In genomic region chr9:57521056-57521911, GRCm38 (mm10) we compare ENCODE assay signal across 8 mouse cellular contexts. TPM values are rescaled to one million over a fixed set of nuclear protein-coding genes. Genes with fewer than 3 reads are reported as not detected.
DNase-seq lines count a peak whose midpoint lies in the region; ATAC-seq and TF ChIP-seq lines count a peak whose summit lies in the region.

Cox5a (plus strand) TSS chr9:57521274.

- peaks cover 32% of the 10 kb centered on the region for H3K79me2 ChIP-seq in liver, adult 2 months (ENCODE audit: control insufficient read depth, insufficient read depth, low read length)
- H3K79me2 ChIP-seq in myocyte (ENCODE audit: control insufficient read depth, insufficient read depth), result peaks cover 47% of the 10 kb centered on the region

- peaks cover 19% of the 10 kb centered on the region for H3K4me1 ChIP-seq in heart, embryonic 10.5 days
- H3K4me1 ChIP-seq in kidney, embryonic 16.5 days (ENCODE audit: insufficient read depth, low read length), result peaks cover 28% of the 10 kb centered on the region
- H3K4me1 ChIP-seq in liver, adult 2 months (ENCODE audit: control insufficient read depth, insufficient read depth, low read length), result peaks cover 29% of the 10 kb centered on the region

- no peak for TF ChIP-seq CTCF in liver, adult 2 months (IDR thresholded peaks at IDR 0.05; ENCODE audit: low read depth, low read length)

- H3K9me3 ChIP-seq in heart, embryonic 10.5 days, result no peaks in the 10 kb centered on the region
- H3K9me3 ChIP-seq in kidney, embryonic 16.5 days (ENCODE audit: low read length), result no peaks in the 10 kb centered on the region

- no peaks in the 10 kb centered on the region for H3K27me3 ChIP-seq in heart, embryonic 10.5 days (ENCODE audit: insufficient read depth, poor library complexity, severe bottlenecking)
- no peaks in the 10 kb centered on the region for H3K27me3 ChIP-seq in kidney, embryonic 16.5 days (ENCODE audit: insufficient read depth, low read length)
- H3K27me3 ChIP-seq in liver, adult 2 months (ENCODE audit: control insufficient read depth, insufficient read depth, low read length), result no peaks in the 10 kb centered on the region
- no peaks in the 10 kb centered on the region for H3K27me3 ChIP-seq in myocyte (ENCODE audit: control insufficient read depth, insufficient read depth, insufficient read length)
- no peaks in the 10 kb centered on the region for H3K27me3 ChIP-seq in splenic B cell, adult 2 months (ENCODE audit: control insufficient read depth, insufficient read depth, low read length, poor library complexity, severe bottlenecking)

- H3K9ac ChIP-seq in kidney, embryonic 16.5 days (replicated peaks; ENCODE audit: low read length), result peak within 1 kb of the TSS; percentile 97
- peak within 1 kb of the TSS; percentile 93 for H3K9ac ChIP-seq in liver, adult 2 months (ENCODE audit: low read depth, low read length)

- peak within 1 kb of the TSS; percentile 71 for H3K4me2 ChIP-seq in kidney, embryonic 16.5 days (replicated peaks; ENCODE audit: low read depth, low read length)
- peak within 1 kb of the TSS; percentile 87 for H3K4me2 ChIP-seq in myocyte (ENCODE audit: low read depth)

- peak; percentile 90 for DNase-seq in B cell, adult 2 months
- peak; percentile 98 for DNase-seq in brain, adult 2 months (ENCODE audit: low read depth, low spot score)
- DNase-seq in heart, embryonic 10.5 days (ENCODE audit: low spot score), result peak; percentile 96
- peak; percentile 81 for DNase-seq in liver, adult 2 months (ENCODE audit: extremely low read depth, low read depth, low spot score)
- peak; percentile 94 for DNase-seq in splenic B cell, adult 2 months (ENCODE audit: low read depth, low spot score)

- peak; percentile 92 for TF ChIP-seq POLR2A in liver, adult 2 months (IDR thresholded peaks at IDR 0.05; ENCODE audit: extremely low read depth, insufficient read depth, low read length)
- TF ChIP-seq POLR2A in myocyte (IDR thresholded peaks at IDR 0.05; ENCODE audit: insufficient read length, low read depth), result peak; percentile 100

- no peaks in the 10 kb centered on the region for H3K36me3 ChIP-seq in heart, embryonic 10.5 days
- no peaks in the 10 kb centered on the region for H3K36me3 ChIP-seq in kidney, embryonic 16.5 days (ENCODE audit: insufficient read depth, low read length)
- peaks cover 4% of the 10 kb centered on the region; the same call in 1 of the 2 replicates for H3K36me3 ChIP-seq in liver, adult 2 months (ENCODE audit: control insufficient read depth, insufficient read depth, low read length)
- no peaks in the 10 kb centered on the region for H3K36me3 ChIP-seq in myocyte (ENCODE audit: control insufficient read depth, insufficient read depth)
- H3K36me3 ChIP-seq in splenic B cell, adult 2 months (ENCODE audit: control insufficient read depth, insufficient read depth, low read length, poor library complexity, severe bottlenecking), result no peaks in the 10 kb centered on the region

- ATAC-seq in erythroblast, adult 5-6 weeks (replicated peaks; ENCODE audit: low FRiP score, poor library complexity, severe bottlenecking), result peak; percentile 91
- ATAC-seq in kidney, embryonic 16.5 days (ENCODE audit: low FRiP score, low TSS enrichment), result peak; percentile 98

- H3K27ac ChIP-seq in heart, embryonic 10.5 days, result peak within 1 kb of the TSS; percentile 93
- peak within 1 kb of the TSS; percentile 94 for H3K27ac ChIP-seq in kidney, embryonic 16.5 days (ENCODE audit: low read length)
- peak within 1 kb of the TSS; percentile 97 for H3K27ac ChIP-seq in liver, adult 2 months (replicated peaks; ENCODE audit: insufficient read depth, low read depth, low read length)

- H3ac ChIP-seq in myocyte (ENCODE audit: control insufficient read depth, insufficient read length), result peak within 1 kb of the TSS; percentile 98

- H3K4me3 ChIP-seq in heart, embryonic 10.5 days, result peak within 1 kb of the TSS; percentile 76
- H3K4me3 ChIP-seq in kidney, embryonic 16.5 days (ENCODE audit: low read length), result peak within 1 kb of the TSS; percentile 98
- peak within 1 kb of the TSS; percentile 77 for H3K4me3 ChIP-seq in liver, adult 2 months (ENCODE audit: insufficient read depth, low read depth, low read length)
- H3K4me3 ChIP-seq in myocyte, result peak within 1 kb of the TSS; percentile 79

- WGBS in heart, embryonic 10.5 days, result under 1% methylated on average over 95 of the region's 95 CpGs
- under 1% methylated on average over 95 of the region's 95 CpGs for WGBS in kidney, embryonic 16.5 days
- under 1% methylated on average over 95 of the region's 95 CpGs for WGBS in liver, adult 2 months

TF ChIP-seq in myocyte, 11 proteins besides CTCF, POLR2A, EP300 and RAD21:
- TF ChIP-seq USF1 (IDR thresholded peaks at IDR 0.05; ENCODE audit: low read depth), result no peak
- peak in 1 of 3 experiments; percentile 6 for TF ChIP-seq MYOG (IDR thresholded peaks at IDR 0.05; ENCODE audit: control insufficient read depth in 1 of 3, insufficient read depth in 1 of 3, insufficient read length in 2 of 3, low read depth in 2 of 3)
- peak; percentile 61 for TF ChIP-seq SRF (IDR thresholded peaks at IDR 0.05; ENCODE audit: control insufficient read depth, insufficient read length, low read depth)
- peak; percentile 66 for TF ChIP-seq REST (IDR thresholded peaks at IDR 0.05; ENCODE audit: insufficient read depth, insufficient read length)
- peak; percentile 99 for TF ChIP-seq POLR2AphosphoS2 (IDR thresholded peaks at IDR 0.05; ENCODE audit: insufficient read length, low read depth)
- no peak for TF ChIP-seq TCF12 (IDR thresholded peaks at IDR 0.05; ENCODE audit: insufficient read depth, poor library complexity, severe bottlenecking)
- peak in 1 of 3 experiments; percentile 41 for TF ChIP-seq MYOD1 (IDR thresholded peaks at IDR 0.05; ENCODE audit: control insufficient read depth in 1 of 3, insufficient read length in 2 of 3, low read depth in 2 of 3)
- TF ChIP-seq E2F4 (IDR thresholded peaks at IDR 0.05; ENCODE audit: insufficient read depth), result no peak

RNA-seq across cellular contexts. Expression of gene Cox5a, which starts in this region (rescaled TPM):
- total RNA-seq in erythroblast, adult 5-6 weeks (2015; ENCODE audit: low replicate concordance), result 134 and 146 TPM in 2 replicates
- total RNA-seq in erythroblast, adult 5-6 weeks (2017; ENCODE audit: low replicate concordance), result 23.7 and 45.9 TPM in 2 replicates
- polyA plus RNA-seq in heart, embryonic 10.5 days (2016; fragmentation: Nextera tagmentation; extraction: Ambion mirVana), result 911 and 1,292 TPM in 2 replicates
- polyA plus RNA-seq in kidney, embryonic 16.5 days (2015; fragmentation: Nextera tagmentation; extraction: Ambion mirVana), result 670 and 691 TPM in 2 replicates
- total RNA-seq in liver, adult 2 months (2014; rRNA removed), result 299 and 328 TPM in 2 replicates
- polyA plus RNA-seq in liver, adult 2 months (2012; rRNA removed), result 507 and 522 TPM in 2 replicates
- 780 TPM for polyA plus RNA-seq in myocyte (2012; fragmentation: generic; extraction: Trizol)

Comparison
In these comparisons a context has a peak if more than half of its experiments do, and no peak if none do; other contexts are left out.
1. Peak in every context shown above with its lines: DNase-seq, ATAC-seq, H3K4me3 ChIP-seq and H3K27ac ChIP-seq.